ENCODE assay signal across 12 mouse cellular contexts in genomic region chr7:145231659-145232058, GRCm38 (mm10). TPM values are rescaled to one million over a fixed set of nuclear protein-coding genes. Genes with fewer than 3 reads are reported as not detected.
DNase-seq lines count a peak whose midpoint lies in the region; TF ChIP-seq lines count a peak whose summit lies in the region.
"Had no signal": no experiment of that assay in that cellular context is flagged by ENCODE, and none has a peak within 500 bp of the region (broad histone marks: within the 10 kb centered on the region; RNA-seq: fewer than 3 reads in every experiment).

No protein-coding gene starts in this region.

- H3K4me1 ChIP-seq in cerebellum, adult 2 months (ENCODE audit: control insufficient read depth, insufficient read depth, low read length) = peaks cover 8% of the 10 kb centered on the region
- H3K4me1 ChIP-seq in lung, adult 2 months (ENCODE audit: control insufficient read depth, insufficient read depth, low read length) = peaks cover 2% of the 10 kb centered on the region; the same call in 1 of the 2 replicates
- H3K4me1 ChIP-seq: forebrain, embryonic 15.5 days; heart, embryonic 13.5 days had no signal

- no peak for TF ChIP-seq CTCF in cerebellum, adult 2 months (IDR thresholded peaks at IDR 0.05; ENCODE audit: borderline replicate concordance, insufficient read depth, low read depth, low read length)
- no peak for TF ChIP-seq CTCF in lung, adult 2 months (IDR thresholded peaks at IDR 0.05; ENCODE audit: insufficient read depth, low read length)

- intact Hi-C loops in gastrocnemius, postnatal 14 days (cut with DNase I; ENCODE audit: low total_unique reads) = no loop called here

- DNase-seq in cerebellum, adult 2 months = peak; percentile 34 to 59
- no peak for DNase-seq in cerebellum, adult 18-20 months
- peak; percentile 23 for DNase-seq in adrenal gland, postnatal 25 days
- peak; percentile 91 for DNase-seq in kidney, adult 18-20 months
- peak; percentile 39 for DNase-seq in lung, adult 2 months
- no peak for DNase-seq in right cerebral cortex, postnatal 14 days
- no peak for DNase-seq in gastrocnemius, postnatal 14 days
- DNase-seq in Muller cell, postnatal 12 days (ENCODE audit: inconsistent ontology term) = no peak

- TF ChIP-seq POLR2A in cerebellum, adult 2 months (IDR thresholded peaks at IDR 0.05; ENCODE audit: borderline replicate concordance, insufficient read depth, low read length) = no peak
- no peak for TF ChIP-seq POLR2A in lung, adult 2 months (IDR thresholded peaks at IDR 0.05; ENCODE audit: borderline replicate concordance, extremely low read depth, low read depth, low read length)

- 18% methylated on average over 9 of the region's 9 CpGs for WGBS in cerebellum, adult 2 months
- 60% methylated on average over 9 of the region's 9 CpGs for WGBS in lung, adult 2 months

- H3K27me3 ChIP-seq in cerebellum, adult 2 months (ENCODE audit: control insufficient read depth, insufficient read depth, low read length) = no peaks in the 10 kb centered on the region
- H3K27me3 ChIP-seq: forebrain, embryonic 15.5 days; heart, embryonic 13.5 days had no signal

- H3K4me3 ChIP-seq in cerebellum, adult 2 months (replicated peaks; ENCODE audit: insufficient read depth, low read depth, low read length) = no peak overlapping the region
- H3K4me3 ChIP-seq in lung, adult 2 months (replicated peaks; ENCODE audit: extremely low read depth, low read depth, low read length) = no peak overlapping the region
- H3K4me3 ChIP-seq: forebrain, embryonic 15.5 days; heart, embryonic 13.5 days had no signal

- no peak overlapping the region for H3K27ac ChIP-seq in cerebellum, adult 2 months (ENCODE audit: insufficient read depth, low read length)
- H3K27ac ChIP-seq: forebrain, embryonic 15.5 days; heart, embryonic 13.5 days had no signal

RNA-seq across cellular contexts. Expression of gene 1810010D01Rik, which starts 23.7 kb away (rescaled TPM):
- 11.3 and 13.6 TPM in 2 replicates for polyA plus RNA-seq in cerebellum, adult 2 months (2012; rRNA removed)
- total RNA-seq in adrenal gland, postnatal 25 days (2021) = 0.52 TPM in 1 of 2 replicates, not detected in the other
- polyA plus RNA-seq in lung, adult 2 months (2012; rRNA removed) = 5.6 and 8.4 TPM in 2 replicates
- under 1 TPM in 1 of 2 experiments, not detected in 1; 0.35 TPM for total RNA-seq in gastrocnemius, postnatal 14 days (2021)
- total RNA-seq: left cerebral cortex, postnatal 14 days had no signal
- polyA plus RNA-seq: C2C12 had no signal

RNA-seq across cellular contexts. Expression of gene Tpcn2, which starts 52.2 kb away (rescaled TPM):
- 24.4 and 29.0 TPM in 2 replicates for polyA plus RNA-seq in cerebellum, adult 2 months (2012; rRNA removed)
- total RNA-seq in adrenal gland, postnatal 25 days (2021) = 13.7 and 18.8 TPM in 2 replicates
- polyA plus RNA-seq in lung, adult 2 months (2012; rRNA removed) = 31.5 and 40.9 TPM in 2 replicates
- total RNA-seq in gastrocnemius, postnatal 14 days (2021) = 1 to 10 TPM; 2.4 to 3.3 TPM

Comparison
In these comparisons a context has a peak if more than half of its experiments do, and no peak if none do; other contexts are left out.
1. DNase-seq: peak in cerebellum, adult 2 months (2 of 2), adrenal gland, postnatal 25 days (single experiment), kidney, adult 18-20 months (single experiment) and lung, adult 2 months (single experiment); none in cerebellum, adult 18-20 months (0 of 2), right cerebral cortex, postnatal 14 days (single experiment), gastrocnemius, postnatal 14 days (single experiment) and Muller cell, postnatal 12 days (single experiment).